Mouse (Mus musculus): Measurements from ENCODE around the gene Sh2b2. TPM values are rescaled to one million over a fixed set of nuclear protein-coding genes. Genes with fewer than 3 reads are reported as not detected.
"Not testable (repeated sequence)": the region's sequence is repeated elsewhere in the genome, so short reads cannot be mapped to it uniquely, and the experiment has no call there.

The Sh2b2 gene
- total RNA-seq, 2 experiments from 2014 or later, result 40.0 to 40.8 TPM

DNA sequence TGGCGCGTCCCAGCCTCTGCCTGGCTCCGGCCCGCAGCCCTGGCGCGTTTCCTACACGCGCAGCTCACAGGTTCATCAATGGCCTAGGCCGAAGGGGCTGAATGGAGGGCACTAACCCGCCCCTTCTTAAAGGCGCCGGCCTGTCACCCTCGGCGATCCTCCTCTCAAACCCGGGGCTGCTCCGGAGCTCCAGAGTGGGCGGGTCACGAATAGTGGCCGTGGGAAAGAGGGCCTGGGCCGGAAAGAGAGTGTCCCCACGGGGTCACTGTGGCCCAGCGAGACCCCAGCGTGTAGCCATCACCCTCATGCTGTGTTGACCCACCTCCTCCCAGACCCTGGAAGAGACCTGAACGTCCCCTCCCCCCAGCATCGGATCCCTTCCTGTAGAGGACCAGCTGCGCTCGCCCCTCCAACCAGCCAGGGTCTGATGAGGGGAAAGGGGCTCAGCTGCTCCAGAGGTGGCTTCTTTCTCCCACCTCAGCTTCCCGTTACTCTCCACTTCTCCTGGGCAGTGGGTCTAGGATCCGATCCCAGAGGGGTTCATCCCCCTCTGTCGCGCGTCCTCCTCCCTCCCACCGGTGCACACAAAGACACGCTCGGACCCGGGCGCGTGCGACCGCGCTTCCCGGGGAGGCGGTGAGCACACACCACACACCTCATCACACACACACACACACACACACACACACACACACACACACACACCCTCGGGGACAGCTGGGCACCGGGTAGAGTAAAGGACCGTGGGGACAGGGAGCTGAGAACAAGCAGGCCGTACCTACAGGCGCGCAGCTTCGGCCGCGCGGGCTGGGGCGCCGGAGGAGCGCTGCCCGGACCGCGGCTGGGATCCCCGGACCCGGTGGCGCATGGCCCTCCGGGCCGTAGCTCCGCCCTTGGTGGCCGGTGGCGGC lies 2.2 kb downstream of the Sh2b2 start:
- intact Hi-C loops (cut with DNase I), result no loop called here
- DNase-seq, result peak; percentile 50

DNA sequence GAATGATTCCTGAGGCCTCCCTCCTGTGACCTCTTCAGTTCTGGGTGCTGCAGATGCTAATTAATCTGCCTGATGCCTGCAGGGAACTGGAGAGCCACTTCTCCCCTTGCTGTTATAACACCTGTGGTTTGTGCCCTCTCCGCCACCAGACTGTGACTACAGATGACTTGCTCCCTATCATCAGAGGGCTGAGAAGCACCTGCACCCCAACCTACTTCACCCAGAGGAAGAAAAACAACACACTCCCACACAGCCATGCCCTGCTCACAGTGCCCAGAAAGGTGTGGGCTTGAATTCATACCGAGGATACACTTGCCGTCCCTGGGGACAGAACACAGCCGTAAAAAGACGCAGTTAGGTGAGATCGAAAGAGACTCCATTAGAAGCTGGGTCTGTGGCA lies 5.2 kb downstream of the Sh2b2 start:
- no peak for DNase-seq
- intact Hi-C loops (cut with DNase I), result no loop called here

DNA sequence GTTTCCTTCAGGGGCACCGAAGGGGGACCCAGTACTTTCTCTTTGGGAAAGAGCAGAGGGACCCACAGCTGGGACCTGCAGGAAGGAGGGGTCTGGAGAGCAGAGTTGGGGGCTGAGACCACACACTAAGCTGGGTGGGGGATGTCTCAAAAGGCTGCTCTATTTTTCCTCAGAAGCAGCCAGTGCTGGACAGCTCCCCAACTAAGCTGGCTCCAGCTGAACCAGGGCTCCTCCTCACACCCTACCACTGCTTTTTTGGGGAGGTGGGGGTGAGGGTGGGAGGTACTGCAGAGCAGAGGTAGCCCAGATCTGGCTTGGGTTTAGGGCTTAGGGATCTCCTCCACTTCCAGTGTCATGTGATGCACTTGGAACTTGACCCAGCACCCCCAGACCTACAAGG lies 6.0 kb downstream of the Sh2b2 start:
- DNase-seq, result no peak
- intact Hi-C loops (cut with DNase I), result no loop called here

DNA sequence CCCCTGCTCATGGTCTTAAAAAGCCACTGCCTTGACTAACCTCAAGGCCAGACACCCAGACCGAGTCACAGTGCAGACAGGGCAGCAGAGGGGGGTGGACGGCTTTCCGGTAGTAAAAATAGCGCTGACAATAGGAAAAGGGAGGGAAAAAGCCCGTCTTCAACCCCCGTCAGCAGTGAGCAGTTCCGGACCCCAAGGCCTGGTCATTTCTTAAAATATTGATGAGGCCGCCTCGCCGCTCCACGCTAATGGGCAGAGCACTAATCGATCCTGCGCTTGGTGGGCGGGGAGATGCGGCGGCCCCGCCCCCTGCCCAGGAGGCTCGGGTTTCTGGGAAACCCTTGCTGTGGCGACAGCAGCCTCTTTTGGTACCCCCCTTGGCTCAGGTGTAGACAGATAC lies 8.7 kb downstream of the Sh2b2 start:
- intact Hi-C loops (cut with DNase I), result no loop called here
- DNase-seq, result no peak

DNA sequence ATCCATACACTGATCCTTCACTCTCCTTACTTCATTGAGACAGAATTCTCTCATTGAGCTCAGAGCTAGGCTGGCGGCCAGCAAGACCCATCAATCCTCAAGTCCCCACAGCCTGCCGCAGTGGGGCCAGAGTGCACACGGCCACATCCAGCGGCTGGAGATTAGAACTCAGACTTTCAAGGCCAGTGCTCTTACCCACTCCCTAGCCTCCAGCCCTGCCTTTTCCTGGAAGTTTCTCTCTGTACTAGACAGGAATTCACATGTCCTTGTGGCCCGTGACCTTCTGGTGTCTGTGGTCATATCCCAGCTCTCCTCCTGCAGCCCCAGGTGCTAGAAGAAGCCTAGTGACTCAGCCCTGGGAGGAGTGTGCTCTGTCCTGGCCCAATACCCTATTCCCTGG lies 9.7 kb downstream of the Sh2b2 start:
- intact Hi-C loops (cut with DNase I), result no loop called here
- DNase-seq, result no peak

DNA sequence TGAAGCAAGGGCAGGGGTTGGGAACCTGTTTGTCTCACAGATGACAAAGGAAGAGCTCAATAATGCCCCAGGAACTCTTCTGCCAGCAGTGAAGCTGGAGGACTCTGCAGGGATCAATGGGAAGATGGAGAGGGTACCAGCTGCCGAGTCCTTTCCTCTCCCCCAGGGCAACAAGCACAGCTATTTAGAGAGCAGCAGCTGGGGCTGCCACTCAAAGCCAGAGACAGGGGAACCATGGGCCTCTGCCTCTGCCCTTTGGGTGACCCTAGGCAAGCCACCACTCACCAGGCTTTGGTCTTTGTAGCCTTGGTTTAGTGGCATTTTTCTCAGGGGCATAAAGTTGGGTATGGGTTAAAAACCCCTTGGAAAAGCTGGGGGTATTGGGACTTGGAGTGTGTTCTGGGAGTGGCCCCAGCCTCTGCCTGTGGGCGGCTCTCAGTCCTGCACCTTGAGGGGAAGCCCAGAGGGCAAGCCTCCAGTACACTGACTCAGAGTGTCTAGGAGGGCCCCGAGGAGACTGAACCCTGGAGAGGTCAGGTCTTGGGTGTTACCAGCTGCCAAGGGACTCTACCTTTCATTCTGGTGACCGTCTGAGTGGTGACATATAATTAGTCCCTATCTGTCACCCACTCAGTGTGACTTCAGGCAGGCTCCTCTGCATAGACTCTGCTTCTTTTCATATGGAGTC lies 15.9 kb downstream of the Sh2b2 start:
- intact Hi-C loops (cut with DNase I), result no loop called here
- DNase-seq, result no peak

DNA sequence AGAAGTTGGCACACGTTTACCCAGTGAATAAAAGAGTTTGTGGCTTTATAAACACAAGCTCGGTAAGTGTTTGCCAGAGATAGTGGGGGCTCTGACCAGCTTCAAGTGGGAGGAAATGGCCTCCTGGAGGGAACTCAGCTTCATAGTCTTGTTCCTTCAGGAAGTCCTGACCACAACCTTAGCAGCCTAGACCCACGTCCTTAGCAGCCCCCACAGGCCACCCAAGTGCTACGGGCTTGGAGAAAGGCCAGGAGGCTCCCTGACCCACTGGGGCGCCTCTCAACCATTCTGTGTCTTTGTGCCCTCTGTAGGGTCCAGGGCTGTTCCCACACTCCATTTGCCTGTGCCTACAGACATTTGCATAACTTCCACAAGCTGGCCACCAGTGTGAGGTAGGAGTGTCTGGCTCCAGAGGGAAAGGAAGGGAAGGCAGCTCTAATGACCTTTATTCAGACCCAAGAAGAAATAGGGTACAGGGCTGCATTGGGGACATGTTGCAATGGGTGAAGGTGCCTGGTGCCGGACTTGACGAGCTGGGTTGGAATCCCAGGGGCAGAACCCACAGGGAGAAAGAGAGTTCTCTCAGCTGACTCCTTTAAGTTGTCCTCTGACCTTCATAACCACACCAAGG lies 20.0 kb downstream of the Sh2b2 start:
- intact Hi-C loops (cut with DNase I), result no loop called here
- no peak for DNase-seq

DNA sequence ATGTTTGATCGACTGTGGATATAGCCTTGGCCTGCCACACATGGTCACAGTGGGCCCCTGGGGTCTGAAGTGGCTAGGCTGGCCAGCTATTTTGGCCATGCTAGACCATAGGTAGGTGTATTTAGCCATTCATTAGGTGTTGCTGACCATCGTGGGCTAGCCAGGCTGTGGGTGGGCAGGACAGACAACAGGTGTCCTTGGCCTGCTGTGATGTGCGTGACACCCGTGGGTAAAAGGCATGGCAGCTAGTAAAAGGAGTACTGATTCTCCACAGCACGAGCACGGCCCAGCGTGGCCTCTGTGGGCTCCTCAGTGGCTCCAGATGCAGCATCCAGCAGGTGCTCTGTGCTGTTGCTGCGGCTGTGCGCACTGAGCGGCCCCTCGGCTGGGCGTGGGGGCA lies 27.8 kb downstream of the Sh2b2 start:
- DNase-seq, result no peak
- intact Hi-C loops (cut with DNase I), result no loop called here

DNA sequence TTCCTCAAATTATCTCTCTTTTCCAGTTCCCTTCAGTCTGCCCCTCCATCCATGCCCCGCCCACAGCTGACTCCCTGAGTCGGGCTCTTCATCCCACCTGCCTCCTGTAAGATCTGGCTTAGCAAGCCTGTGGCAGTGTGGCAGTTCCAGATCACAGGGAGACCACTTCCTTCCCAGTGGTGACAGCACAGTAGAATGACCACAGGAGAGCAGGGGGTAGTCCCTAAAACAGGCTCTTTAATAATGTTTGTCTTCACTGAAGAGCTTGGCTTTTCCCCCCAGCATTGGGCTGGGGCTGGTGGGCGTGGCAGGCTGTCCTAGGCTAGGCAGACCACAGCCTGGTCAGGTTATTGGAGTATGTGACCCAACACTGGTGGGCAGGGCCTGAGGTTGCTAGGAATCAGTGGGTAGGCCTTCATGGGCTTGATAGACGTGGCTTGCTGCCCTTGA lies 28.4 kb downstream of the Sh2b2 start:
- no peak for DNase-seq
- intact Hi-C loops (cut with DNase I), result no loop called here

DNA sequence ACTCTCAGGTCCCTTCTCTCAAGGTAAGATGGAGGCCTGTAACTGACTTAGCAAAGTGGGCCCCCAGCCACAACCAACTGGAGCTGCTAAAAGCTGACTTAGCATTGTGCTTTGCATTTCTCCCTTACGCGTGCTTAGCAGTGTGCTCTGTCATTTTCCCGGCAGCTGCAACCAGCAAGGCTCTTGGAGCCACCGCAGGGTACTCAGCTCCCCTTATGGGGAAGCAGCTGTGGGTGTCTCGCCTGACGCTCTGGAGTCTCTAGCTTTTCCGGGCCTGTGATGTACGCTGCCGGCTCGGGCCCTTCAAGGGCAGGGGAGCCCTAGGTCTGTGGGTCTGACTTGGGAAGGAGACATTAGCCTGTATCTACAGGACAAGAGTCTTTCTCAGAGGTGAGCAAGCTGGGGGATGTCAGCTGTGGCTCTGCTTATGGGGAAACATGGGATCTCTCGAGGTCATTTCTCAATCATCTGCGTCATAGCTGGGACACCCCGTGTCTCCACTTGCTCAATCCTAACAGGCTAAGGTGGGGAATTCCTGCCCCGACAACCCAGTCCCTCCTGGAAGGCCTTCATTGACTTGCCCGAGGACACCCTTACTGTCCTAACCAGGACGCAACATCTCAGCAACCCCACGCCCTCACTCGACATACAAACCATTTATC lies 29.2 kb downstream of the Sh2b2 start:
- intact Hi-C loops (cut with DNase I), result no loop called here
- DNase-seq, result no peak

DNA sequence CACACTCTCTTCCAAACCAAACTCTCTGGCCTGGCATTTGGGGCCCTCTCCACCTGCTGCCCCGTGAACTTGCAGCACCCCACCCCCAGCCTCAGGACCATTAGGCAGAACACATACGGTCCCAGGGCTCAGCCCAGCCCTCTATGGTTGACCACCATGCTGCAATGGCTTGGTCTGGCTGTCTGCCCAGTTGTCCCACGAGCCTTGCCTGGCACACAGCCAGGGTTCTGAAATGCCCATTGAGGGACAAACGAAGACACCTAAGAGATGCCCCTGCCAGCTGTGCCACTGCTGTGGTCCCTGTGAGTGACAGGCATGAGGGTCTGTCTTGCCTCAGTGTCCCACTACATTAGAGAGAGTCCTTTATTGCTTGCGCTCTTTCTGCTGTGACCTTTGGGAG lies 30.4 kb downstream of the Sh2b2 start:
- intact Hi-C loops (cut with DNase I), result no loop called here
- peak; percentile 52 for DNase-seq

DNA sequence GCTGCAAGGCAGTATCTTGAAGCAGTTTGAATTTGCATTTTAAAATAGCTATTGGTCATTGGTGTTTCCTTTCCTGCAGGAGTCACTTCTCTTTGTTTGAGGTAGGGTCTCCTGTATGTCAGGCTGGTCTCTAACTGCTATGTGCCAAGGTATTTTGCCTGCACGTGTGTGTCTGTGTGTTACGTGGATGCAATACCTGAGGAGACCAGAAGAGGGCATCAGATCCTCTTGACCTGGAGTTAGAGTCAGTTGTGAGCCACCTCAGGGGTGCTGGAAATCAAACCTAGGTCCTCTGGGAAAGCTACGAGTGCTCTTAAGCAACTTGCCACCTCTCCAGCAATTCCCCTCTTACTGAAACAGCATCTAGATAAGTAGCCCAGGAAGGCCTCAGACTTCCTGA lies 31.1 kb downstream of the Sh2b2 start:
- DNase-seq, result no peak
- intact Hi-C loops (cut with DNase I), result no loop called here

DNA sequence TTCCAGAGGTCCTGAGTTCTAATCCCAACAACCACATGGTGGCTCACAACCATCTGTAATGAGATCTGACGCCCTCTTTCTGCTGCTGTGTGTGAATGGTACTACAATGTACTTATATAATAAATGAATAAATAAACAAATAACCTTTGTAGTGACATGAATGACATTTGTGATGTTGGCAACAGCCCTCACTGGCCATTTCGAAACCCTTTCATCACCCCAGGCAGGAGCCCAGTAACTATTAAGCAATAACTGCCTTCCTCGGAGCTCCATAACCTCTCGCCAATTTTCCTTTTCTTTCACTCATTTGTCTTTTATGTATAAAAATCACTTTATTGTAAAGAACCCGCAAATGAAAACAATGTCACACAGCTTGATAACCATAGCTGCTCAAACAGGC lies 32.6 kb downstream of the Sh2b2 start:
- intact Hi-C loops (cut with DNase I), result no loop called here
- DNase-seq, result no peak

DNA sequence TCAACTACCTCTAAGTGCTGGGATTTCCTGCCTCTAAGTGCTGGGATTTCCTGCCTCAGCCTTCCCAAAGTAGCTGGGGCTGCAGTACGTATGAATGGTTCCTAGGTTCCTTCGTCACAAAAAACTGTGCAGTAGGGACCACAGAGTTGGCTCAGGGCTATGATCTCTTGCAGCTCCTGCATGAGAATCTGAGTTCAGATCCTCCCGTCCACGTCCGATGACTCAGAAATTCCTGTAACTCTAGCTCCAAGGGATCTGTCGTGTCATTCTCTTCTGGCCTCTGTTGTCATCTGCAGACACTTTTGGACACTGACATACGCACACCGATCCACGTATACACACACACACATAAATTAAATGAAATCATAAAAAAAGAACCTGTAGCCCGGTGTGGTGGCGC lies 33.6 kb downstream of the Sh2b2 start:
- no peak for DNase-seq
- intact Hi-C loops (cut with DNase I), result no loop called here

DNA sequence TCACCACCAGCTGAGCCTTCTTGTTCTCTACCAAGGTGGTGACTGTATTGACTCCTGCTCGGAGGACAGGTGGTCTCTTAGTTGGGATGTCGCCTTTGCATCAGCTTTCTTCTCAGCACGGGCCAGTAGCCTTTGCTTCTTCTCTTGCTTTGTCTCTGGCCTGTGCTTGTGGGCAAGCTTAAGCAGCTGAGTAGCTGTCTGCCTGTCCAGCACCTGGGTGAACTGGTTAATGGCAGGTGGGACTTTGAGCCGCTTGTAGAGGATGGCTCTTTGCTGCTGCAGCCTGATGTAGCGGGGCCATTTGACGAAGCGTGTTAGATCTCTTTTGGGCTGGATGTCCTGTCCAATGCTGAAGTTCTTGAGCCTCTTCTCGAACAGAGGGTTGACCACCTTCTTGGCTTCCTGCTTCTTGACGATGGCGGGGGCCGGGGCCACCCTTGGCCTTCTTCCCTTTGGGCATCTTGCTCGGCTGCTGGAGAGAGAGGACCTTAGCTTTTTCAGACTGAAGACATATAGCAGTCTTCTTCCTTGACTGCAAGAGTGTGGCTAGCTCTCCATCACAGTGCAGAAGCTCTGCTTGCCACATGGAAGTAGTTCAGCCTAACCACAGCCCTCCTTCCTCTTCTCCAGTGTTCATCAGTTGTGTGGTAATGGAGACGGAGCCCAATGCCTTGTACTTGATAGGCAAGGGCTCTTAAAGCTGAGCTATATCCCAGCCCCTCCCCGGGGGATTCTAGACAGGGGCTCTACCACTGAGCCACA lies 34.8 kb downstream of the Sh2b2 start:
- intact Hi-C loops (cut with DNase I); DNase-seq: not testable (repeated sequence)

DNA sequence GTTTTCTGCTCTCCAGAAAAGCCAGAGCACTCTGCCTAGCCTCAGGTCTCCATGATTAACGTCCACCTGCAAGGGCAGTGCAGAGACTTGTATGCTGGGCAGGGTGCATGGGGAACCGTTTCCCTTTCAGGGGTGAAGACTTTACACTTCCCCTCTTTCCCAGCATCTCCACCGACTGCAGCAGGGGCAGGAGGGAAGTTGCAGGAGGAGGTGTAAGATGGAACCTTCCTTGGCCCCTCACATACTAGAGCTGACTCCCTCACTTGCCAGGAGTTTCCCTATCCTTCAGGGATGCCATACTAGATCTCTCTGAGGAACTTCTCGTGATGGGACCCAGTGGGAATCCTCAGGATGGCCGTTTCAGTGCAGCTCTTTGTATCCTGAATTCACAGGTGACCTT lies 35.8 kb downstream of the Sh2b2 start:
- intact Hi-C loops (cut with DNase I), result no loop called here

DNA sequence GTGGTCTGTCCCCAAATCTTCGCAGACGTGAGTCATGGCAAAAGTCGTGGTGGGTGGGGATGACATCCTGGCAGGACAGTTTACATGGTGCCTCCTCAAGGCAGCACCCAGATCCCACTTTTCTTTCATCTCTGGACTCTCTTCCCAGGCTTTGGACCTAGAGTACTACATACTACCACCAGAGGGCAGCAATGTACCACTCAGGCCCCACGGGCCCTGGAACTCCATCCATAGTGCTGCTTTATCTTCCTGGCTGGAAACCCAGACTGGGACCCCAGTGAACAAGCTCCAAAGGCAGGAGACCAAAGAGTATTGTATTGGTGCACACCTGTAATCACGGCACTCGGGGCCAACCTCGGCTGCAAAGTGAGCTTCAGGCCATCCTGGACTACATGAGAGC lies 44.5 kb downstream of the Sh2b2 start:
- DNase-seq, result peak; percentile 69
- intact Hi-C loops (cut with DNase I), result loop anchor here (2.0 kb wide), 1 partner anchor 51 kb away; no protein-coding TSS in a partner anchor

More for the DNA sequence above, 35.8 kb downstream of the Sh2b2 start:
- no peak for DNase-seq

DNA sequence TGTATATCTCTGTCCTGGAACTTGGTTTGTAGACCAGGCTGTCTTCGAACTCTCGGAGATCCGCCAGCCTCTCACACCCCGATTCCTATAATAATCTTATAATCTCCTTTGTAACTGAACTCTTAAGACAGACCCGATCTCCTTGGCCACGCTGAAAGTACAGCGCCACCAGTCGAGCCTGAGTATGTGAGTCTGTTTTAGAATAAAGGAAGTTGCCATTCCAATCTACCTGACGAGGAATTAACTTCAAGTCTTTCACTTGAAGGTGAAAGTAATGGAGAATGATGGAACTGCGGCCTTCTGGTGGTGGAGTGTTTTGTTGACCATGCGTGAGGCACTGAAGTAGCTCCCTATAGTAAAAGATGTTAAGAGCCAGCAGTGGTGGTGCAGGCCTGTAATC lies 46.8 kb downstream of the Sh2b2 start:
- DNase-seq, result no peak
- intact Hi-C loops (cut with DNase I), result loop anchor here (5.0 kb wide), 1 partner anchor 558 kb away; no protein-coding TSS in a partner anchor

DNA sequence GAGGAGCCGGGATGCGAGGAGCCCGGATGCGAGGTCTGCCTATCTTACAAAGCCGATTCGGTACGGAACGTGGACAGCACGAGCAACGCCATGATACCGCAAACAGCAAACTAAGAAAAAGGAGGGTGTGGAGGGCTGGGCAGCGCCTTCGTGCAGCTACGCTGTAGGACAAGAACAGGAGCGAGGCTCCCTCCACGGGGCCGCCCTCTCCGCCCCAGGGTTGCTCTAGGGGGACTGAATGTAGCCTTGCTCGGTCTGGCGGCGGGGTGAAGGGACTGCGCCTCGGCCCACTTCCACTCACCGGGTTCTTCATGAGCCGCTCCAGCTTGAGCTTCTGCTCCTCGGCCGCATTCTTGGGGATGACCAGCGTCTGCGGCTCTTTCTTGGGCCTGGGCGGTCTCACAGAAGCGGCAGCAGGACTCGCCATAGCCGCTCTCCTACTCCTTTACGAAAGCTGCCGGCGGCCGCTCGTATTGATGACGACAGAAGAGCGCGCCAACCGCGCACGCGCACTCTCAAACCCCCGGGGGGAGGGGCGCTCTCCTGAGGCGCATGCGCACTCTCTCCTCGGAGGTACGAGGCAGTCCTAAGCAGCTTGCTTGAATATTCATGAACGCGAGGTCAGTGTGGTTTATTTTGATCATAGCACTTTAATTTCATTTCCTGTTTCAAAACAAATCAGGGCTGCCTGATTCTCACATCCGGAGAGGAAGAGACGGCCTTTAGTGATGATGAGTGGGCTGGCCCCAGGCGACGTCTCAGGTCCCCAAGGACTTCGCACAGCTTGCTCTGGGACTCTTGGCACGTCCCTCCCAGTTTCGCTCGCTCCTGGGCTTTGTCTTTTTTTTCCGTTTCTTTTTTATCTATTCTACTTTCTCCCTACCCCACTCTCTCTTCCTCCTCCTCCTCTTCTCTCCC lies 47.6 kb downstream of the Sh2b2 start, which contains the start of gene Prkrip1:
Gene Prkrip1, minus strand, starts transcription at position 490 of the 918 bp plus-strand sequence.
- intact Hi-C loops (cut with DNase I), result loop anchor here (5.0 kb wide), 1 partner anchor 559 kb away; no protein-coding TSS in a partner anchor
- peak; percentile 95 for DNase-seq
